Mouse (Mus musculus) liver, adult 2 months (tissue): ENCODE results near the gene Acta1. TPM values are rescaled to one million over a fixed set of nuclear protein-coding genes. Genes with fewer than 3 reads are reported as not detected.

Experiments
- DNase-seq: peaks from one replicate; pipeline ENCODE4 v3.0.0-alpha.2; 2011; ENCODE audit warnings: low read depth, low spot score; ENCODE audit errors: extremely low read depth
- H3K27ac ChIP-seq: fragments of 200-500 bp; replicated peaks from 2 replicates; pipeline ENCODE4 v1.5.1; 2012; ENCODE audit warnings: low read depth, mild to moderate bottlenecking, control low read depth, inconsistent platforms, low read length; ENCODE audit not compliant: insufficient read depth
- H3K27me3 ChIP-seq: fragments of 200-500 bp; 2 replicates; pipeline ENCODE4 v1.6.1; 2012; ENCODE audit warnings: mild to moderate bottlenecking, moderate library complexity, low read length, inconsistent platforms; ENCODE audit not compliant: control insufficient read depth, insufficient read depth
- H3K36me3 ChIP-seq: fragments of 200-500 bp; 2 replicates; pipeline ENCODE4 v1.6.1; 2012; ENCODE audit warnings: low read length, inconsistent platforms; ENCODE audit not compliant: control insufficient read depth, insufficient read depth
- H3K4me1 ChIP-seq: fragments of 200-500 bp; 2 replicates; pipeline ENCODE4 v1.6.1; 2011; ENCODE audit warnings: low read length; ENCODE audit not compliant: control insufficient read depth, insufficient read depth
- H3K4me3 ChIP-seq: fragments of 200-500 bp; 2 replicates; pipeline ENCODE4 v1.5.1; 2011; ENCODE audit warnings: low read depth, mild to moderate bottlenecking, control low read depth, low read length, moderate library complexity; ENCODE audit not compliant: insufficient read depth
- H3K79me2 ChIP-seq: fragments of 200-500 bp; 2 replicates; pipeline ENCODE4 v1.6.1; 2012; ENCODE audit warnings: inconsistent platforms, mild to moderate bottlenecking, low read length, moderate library complexity; ENCODE audit not compliant: control insufficient read depth, insufficient read depth
- H3K9ac ChIP-seq: fragments of 200-500 bp; 2 replicates; pipeline ENCODE4 v1.6.1; 2012; ENCODE audit warnings: low read depth, mild to moderate bottlenecking, control low read depth, inconsistent platforms, low read length
- CTCF ChIP-seq: fragments of 200-500 bp; IDR thresholded peaks from 2 replicates; pipeline ENCODE4 v1.5.1; 2011; ENCODE audit warnings: low read depth, low read length, control low read depth
- POLR2A ChIP-seq: fragments of 200-500 bp; IDR thresholded peaks from 2 replicates; pipeline ENCODE4 v1.6.1; 2011; ENCODE audit warnings: low read length, control low read depth; ENCODE audit not compliant: insufficient read depth; ENCODE audit errors: extremely low read depth
- WGBS: fragments of 180-500 bp; shearing (Covaris S2); methylation state at CpG from one replicate; pipeline ENCODE4 v1.1.7; 2018; 5-methylcytosine and 5-hydroxymethylcytosine counted together
- polyA plus RNA-seq: library from polyadenylated mRNA; depleted of rRNA; stranded (reverse); fragments of >200 nt; gene quantifications from 2 replicates; pipeline ENCODE4 v1.2.3, GENCODE M21; 2012
- total RNA-seq: library from RNA; depleted of rRNA; stranded (reverse); fragments of >200 nt; gene quantifications from 2 replicates; pipeline ENCODE4 v1.2.3, GENCODE M21; 2014

Acta1 gene
- total and polyA plus RNA-seq, 2 experiments, result 0.11 to 16.6 TPM

GRCm38 (mm10) chr8:123872048-123872447, 22.5 kb downstream of the Acta1 start:
- no peak overlapping the region for H3K4me3 ChIP-seq
- H3K36me3 ChIP-seq, result no peaks in the 10 kb centered on the region
- H3K4me1 ChIP-seq, result no peaks in the 10 kb centered on the region
- no peak for DNase-seq
- H3K27ac ChIP-seq, result no peak overlapping the region
- no peaks in the 10 kb centered on the region for H3K79me2 ChIP-seq
- H3K27me3 ChIP-seq, result no peaks in the 10 kb centered on the region
- no peak overlapping the region for H3K9ac ChIP-seq
- 83% methylated on average over 9 of the region's 9 CpGs for whole genome bisulfite sequencing
- TF ChIP-seq POLR2A, result no peak
- no peak for TF ChIP-seq CTCF

- DNase-seq, result no peak
- no peaks in the 10 kb centered on the region for H3K36me3 ChIP-seq
- no peak overlapping the region for H3K9ac ChIP-seq
- H3K79me2 ChIP-seq, result no peaks in the 10 kb centered on the region
- 50% methylated on average over 5 of the region's 5 CpGs for WGBS
- H3K4me3 ChIP-seq, result no peak overlapping the region
- no peak overlapping the region for H3K27ac ChIP-seq
- TF ChIP-seq POLR2A, result no peak
- H3K4me1 ChIP-seq, result no peaks in the 10 kb centered on the region
- H3K27me3 ChIP-seq, result peaks cover 3% of the 10 kb centered on the region; the same call in 1 of the 2 replicates
Observed at GRCm38 (mm10) chr8:123866971-123867370, 27.6 kb downstream of the Acta1 start.

- H3K4me3 ChIP-seq, result no peak overlapping the region
- DNase-seq, result no peak
- peaks cover 3% of the 10 kb centered on the region; the same call in 1 of the 2 replicates for H3K27me3 ChIP-seq
- H3K27ac ChIP-seq, result no peak overlapping the region
- 65% methylated on average over 7 of the region's 7 CpGs for WGBS
- no peak for TF ChIP-seq POLR2A
- no peak for TF ChIP-seq CTCF
- no peaks in the 10 kb centered on the region for H3K4me1 ChIP-seq
- no peaks in the 10 kb centered on the region for H3K36me3 ChIP-seq
- H3K9ac ChIP-seq, result no peak overlapping the region
- H3K79me2 ChIP-seq, result no peaks in the 10 kb centered on the region
Observed at GRCm38 (mm10) chr8:123865786-123866185, 28.8 kb downstream of the Acta1 start.

- 67% methylated on average over 4 of the region's 4 CpGs for WGBS
- H3K9ac ChIP-seq, result no peak overlapping the region
- no peaks in the 10 kb centered on the region for H3K36me3 ChIP-seq
- no peak for DNase-seq
- H3K4me1 ChIP-seq, result 0 out of 2 replicates have a peak, but pooled peaks cover 4% of the 10 kb centered on the region
- no peak overlapping the region for H3K27ac ChIP-seq
- H3K27me3 ChIP-seq, result peaks cover 3% of the 10 kb centered on the region; the same call in 1 of the 2 replicates
- TF ChIP-seq POLR2A (no peak), CTCF (no peak)
- H3K79me2 ChIP-seq, result no peaks in the 10 kb centered on the region
- H3K4me3 ChIP-seq, result no peak overlapping the region
Observed at GRCm38 (mm10) chr8:123860386-123860785, 34.2 kb downstream of the Acta1 start.

- DNase-seq, result no peak
- peaks cover 3% of the 10 kb centered on the region; the same call in 1 of the 2 replicates for H3K27me3 ChIP-seq
- TF ChIP-seq POLR2A (no peak), CTCF (no peak)
- no peaks in the 10 kb centered on the region for H3K36me3 ChIP-seq
- no peak within 1 kb of the TSS for H3K27ac ChIP-seq
- H3K4me1 ChIP-seq, result 0 out of 2 replicates have a peak, but pooled peaks cover 4% of the 10 kb centered on the region
- no peaks in the 10 kb centered on the region for H3K79me2 ChIP-seq
- H3K4me3 ChIP-seq, result peak within 1 kb of the TSS; percentile 79
- peak within 1 kb of the TSS; percentile 70 for H3K9ac ChIP-seq
- WGBS, result 2% methylated on average over 48 of the region's 48 CpGs
Observed at GRCm38 (mm10) chr8:123859648-123860259, 34.8 kb downstream of the Acta1 start, which contains the start of gene Ccsap. Gene Ccsap (minus strand): TSS chr8:123860209.

GRCm38 (mm10) chr8:123858941-123859647, 35.5 kb downstream of the Acta1 start:
- TF ChIP-seq CTCF (peak; percentile 34; the same call in 1 of the 2 replicates), POLR2A (no peak)
- H3K27ac ChIP-seq, result no peak overlapping the region
- H3K36me3 ChIP-seq, result no peaks in the 10 kb centered on the region
- under 1% methylated on average over 79 of the region's 79 CpGs for WGBS
- peak overlapping the region; percentile 79 for H3K4me3 ChIP-seq
- 0 out of 2 replicates have a peak, but pooled peaks cover 4% of the 10 kb centered on the region for H3K4me1 ChIP-seq
- H3K79me2 ChIP-seq, result no peaks in the 10 kb centered on the region
- peaks cover 3% of the 10 kb centered on the region; the same call in 1 of the 2 replicates for H3K27me3 ChIP-seq
- peak overlapping the region; percentile 66 for H3K9ac ChIP-seq
- peak; percentile 66 for DNase-seq
